Mouse (Mus musculus): ENCODE results near the gene Ccdc6. TPM values are rescaled to one million over a fixed set of nuclear protein-coding genes. Genes with fewer than 3 reads are reported as not detected.

Ccdc6 gene
- polyA plus RNA-seq, 1 experiment from 2014 or later: 17.5 TPM

DNA sequence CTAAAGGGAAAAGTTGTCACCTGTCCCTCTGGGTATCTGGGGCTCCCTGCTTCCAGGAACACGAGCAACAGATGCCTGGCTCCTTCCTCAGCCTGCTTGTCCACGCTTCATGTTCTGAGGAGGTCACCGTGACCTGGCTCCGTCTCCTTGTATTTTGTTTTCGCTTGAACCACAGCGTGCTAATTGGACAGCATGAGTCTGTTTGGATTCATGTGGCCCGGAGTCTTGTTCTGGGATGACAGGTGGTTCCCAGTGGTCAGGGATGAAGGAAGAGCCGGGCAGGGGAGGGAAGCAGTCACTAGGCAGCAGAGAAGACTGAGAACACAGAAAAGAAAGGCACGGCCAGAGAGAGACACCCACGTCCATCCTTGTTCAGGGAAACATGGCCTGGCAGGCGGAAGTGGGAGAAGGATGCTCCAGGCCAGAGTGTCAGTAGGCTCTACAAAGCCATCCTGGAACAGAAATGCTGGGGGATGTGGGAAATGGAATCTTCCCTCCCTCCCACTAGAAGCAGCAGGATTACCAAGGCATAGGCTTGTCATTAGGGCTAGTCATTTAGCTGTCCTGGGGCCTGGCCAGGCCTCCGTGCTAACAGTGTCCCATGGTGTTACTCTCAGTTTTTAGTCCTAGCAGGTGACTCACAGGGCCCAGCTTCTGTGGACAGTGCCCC is 62.9 kb downstream of the Ccdc6 start:
- peaks cover 6% of the 10 kb centered on the region; the same call in 1 of the 2 replicates for H3K4me1 ChIP-seq
- no peak overlapping the region for H3K27ac ChIP-seq (replicated peaks)
- no peak overlapping the region for H3K4me2 ChIP-seq (replicated peaks)
- H3K4me3 ChIP-seq: no peak overlapping the region
- no peak overlapping the region for H3K9ac ChIP-seq (replicated peaks)
- no peaks in the 10 kb centered on the region for H3K27me3 ChIP-seq
- 0 out of 2 replicates have a peak, but pooled peaks cover 10% of the 10 kb centered on the region for H3K36me3 ChIP-seq
- no peaks in the 10 kb centered on the region for H3K9me3 ChIP-seq
- 71% methylated on average over 12 of the region's 12 CpGs for WGBS
- no peak for ATAC-seq (replicated peaks)

DNA sequence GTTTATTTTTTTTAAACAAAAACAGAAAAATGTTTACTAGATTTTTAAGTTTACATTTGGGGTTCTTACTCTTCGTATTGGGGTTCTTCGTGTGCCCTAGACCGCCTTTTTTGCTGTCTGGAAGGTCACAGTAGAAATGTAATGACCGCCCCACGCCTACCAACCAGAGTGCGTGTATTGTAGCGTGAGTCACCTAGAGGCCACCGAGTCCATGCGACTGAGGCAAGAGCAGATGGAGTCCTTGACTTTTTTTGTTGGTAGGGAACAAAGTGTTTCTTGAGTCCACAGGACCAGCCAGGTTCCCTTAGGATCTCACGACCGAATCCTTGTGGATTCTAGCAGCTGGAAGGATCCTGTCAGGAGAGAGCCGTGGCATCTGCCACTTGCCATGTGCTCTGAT is 63.9 kb downstream of the Ccdc6 start:
- Histone ChIP-seq H3K27ac (replicated peaks) (no peak overlapping the region), H3K27me3 (no peaks in the 10 kb centered on the region), H3K36me3 (0 out of 2 replicates have a peak, but pooled peaks cover 6% of the 10 kb centered on the region), H3K9ac (replicated peaks) (no peak overlapping the region), H3K9me3 (no peaks in the 10 kb centered on the region), H3K4me2 (replicated peaks) (no peak overlapping the region), H3K4me3 (no peak overlapping the region), H3K4me1 (peaks cover 6% of the 10 kb centered on the region; the same call in 1 of the 2 replicates)
- no peak for ATAC-seq (replicated peaks)
- WGBS: 90% methylated on average over 12 of the region's 12 CpGs

DNA sequence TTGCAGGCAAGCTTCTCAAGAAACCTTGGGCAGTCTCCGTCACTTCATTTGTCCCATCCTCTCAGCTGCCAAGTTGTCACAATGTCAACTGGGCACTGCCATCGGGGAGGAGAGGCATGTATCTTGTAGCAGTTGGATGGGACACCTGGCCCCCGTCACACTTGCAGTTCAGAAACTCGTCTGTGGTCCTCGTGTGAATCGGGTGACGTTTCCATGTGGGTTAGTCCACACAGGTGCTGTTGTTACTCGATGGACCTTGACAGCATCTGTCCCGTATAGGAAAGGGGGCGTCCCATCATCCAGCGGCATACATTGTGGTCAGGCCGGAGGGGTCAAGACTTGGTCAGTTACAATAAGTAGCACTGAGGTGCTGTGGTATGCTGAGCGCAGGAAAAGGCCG is 64.6 kb downstream of the Ccdc6 start:
- no peaks in the 10 kb centered on the region for H3K27me3 ChIP-seq
- H3K4me3 ChIP-seq: no peak overlapping the region
- H3K9me3 ChIP-seq: no peaks in the 10 kb centered on the region
- H3K4me2 ChIP-seq (replicated peaks): no peak overlapping the region
- no peak overlapping the region for H3K27ac ChIP-seq (replicated peaks)
- no peak for ATAC-seq (replicated peaks)
- no peak overlapping the region for H3K9ac ChIP-seq (replicated peaks)
- peaks cover 6% of the 10 kb centered on the region; the same call in 1 of the 2 replicates for H3K4me1 ChIP-seq
- WGBS: 93% methylated on average over 14 of the region's 14 CpGs
- H3K36me3 ChIP-seq: no peaks in the 10 kb centered on the region

DNA sequence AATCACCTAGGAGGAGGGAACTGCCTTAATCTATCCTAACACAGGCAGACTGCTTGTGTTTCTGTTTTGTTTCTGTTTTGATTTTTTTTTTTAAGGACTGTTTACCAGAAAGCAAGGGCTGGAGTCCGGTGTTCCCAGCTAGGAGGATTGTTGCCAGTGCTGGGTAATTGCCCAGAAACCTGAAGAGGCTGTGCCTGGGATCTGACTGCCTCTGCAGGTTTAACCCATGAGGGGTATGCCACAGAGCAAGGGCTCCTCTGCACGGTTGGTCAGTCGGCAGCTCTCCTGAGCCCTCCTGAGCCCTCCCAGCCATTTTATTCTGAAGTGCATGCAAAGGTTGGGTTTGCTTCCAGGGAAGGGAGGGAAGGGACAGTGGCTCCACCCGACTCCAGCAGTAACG is 66.8 kb downstream of the Ccdc6 start:
- Histone ChIP-seq H3K27me3 (no peaks in the 10 kb centered on the region), H3K4me3 (no peak overlapping the region), H3K4me1 (peaks cover 6% of the 10 kb centered on the region; the same call in 1 of the 2 replicates), H3K27ac (replicated peaks) (no peak overlapping the region), H3K4me2 (replicated peaks) (no peak overlapping the region), H3K9ac (replicated peaks) (no peak overlapping the region), H3K9me3 (no peaks in the 10 kb centered on the region), H3K36me3 (peaks cover 10% of the 10 kb centered on the region; the same call in 1 of the 2 replicates)
- WGBS: 45% methylated on average over 5 of the region's 5 CpGs
- ATAC-seq (replicated peaks): no peak

DNA sequence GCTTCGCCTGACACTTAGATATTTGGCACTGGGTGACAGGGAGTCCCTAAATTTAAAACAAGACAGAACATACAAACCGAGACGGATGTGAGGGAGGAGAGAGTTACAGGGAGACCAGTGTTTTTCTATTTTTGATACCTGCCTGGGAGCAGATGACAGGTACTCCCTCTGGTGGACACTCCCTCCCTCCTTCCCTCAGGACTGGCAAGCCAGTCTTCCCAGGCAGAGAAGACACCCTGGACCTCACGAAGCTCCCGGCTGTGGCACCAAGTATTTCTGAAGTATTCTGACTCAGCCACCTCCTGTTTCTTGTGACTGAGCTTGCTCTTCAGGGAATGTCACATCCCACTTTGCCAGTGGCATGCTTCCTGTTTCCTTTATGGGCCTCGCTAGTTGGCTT is 69.0 kb downstream of the Ccdc6 start:
- Histone ChIP-seq H3K36me3 (peaks cover 10% of the 10 kb centered on the region; the same call in 1 of the 2 replicates), H3K9ac (replicated peaks) (no peak overlapping the region), H3K27me3 (no peaks in the 10 kb centered on the region), H3K4me1 (peaks cover 6% of the 10 kb centered on the region; the same call in 1 of the 2 replicates), H3K9me3 (no peaks in the 10 kb centered on the region), H3K4me2 (replicated peaks) (no peak overlapping the region), H3K27ac (replicated peaks) (no peak overlapping the region), H3K4me3 (no peak overlapping the region)
- whole genome bisulfite sequencing: 74% methylated on average over 6 of the region's 6 CpGs
- no peak for ATAC-seq (replicated peaks)

DNA sequence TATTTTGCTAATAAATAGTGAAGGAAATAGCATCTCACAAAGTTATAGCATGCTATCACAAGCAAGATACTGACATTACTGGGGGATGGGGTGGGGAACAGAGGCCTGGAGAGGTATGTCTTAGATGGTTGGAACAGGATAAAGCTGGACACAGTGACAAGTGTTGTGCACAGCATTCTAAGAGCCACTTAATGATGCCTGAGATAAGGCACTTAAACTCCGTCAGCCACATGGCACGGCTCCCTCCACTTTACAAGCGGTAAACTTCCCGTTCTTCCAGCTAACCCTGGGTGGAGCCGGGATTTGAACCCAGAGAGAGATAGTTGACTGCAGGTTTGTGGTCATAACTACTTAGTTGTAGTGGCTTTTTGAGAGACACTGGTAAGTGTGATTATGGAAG is 69.5 kb downstream of the Ccdc6 start:
- Histone ChIP-seq H3K9me3 (no peaks in the 10 kb centered on the region), H3K4me1 (peaks cover 6% of the 10 kb centered on the region; the same call in 1 of the 2 replicates), H3K36me3 (peaks cover 10% of the 10 kb centered on the region; the same call in 1 of the 2 replicates), H3K9ac (replicated peaks) (no peak overlapping the region), H3K4me2 (replicated peaks) (no peak overlapping the region), H3K27me3 (no peaks in the 10 kb centered on the region), H3K27ac (replicated peaks) (no peak overlapping the region), H3K4me3 (no peak overlapping the region)
- no peak for ATAC-seq (replicated peaks)
- WGBS: 95% methylated on average over 5 of the region's 5 CpGs

DNA sequence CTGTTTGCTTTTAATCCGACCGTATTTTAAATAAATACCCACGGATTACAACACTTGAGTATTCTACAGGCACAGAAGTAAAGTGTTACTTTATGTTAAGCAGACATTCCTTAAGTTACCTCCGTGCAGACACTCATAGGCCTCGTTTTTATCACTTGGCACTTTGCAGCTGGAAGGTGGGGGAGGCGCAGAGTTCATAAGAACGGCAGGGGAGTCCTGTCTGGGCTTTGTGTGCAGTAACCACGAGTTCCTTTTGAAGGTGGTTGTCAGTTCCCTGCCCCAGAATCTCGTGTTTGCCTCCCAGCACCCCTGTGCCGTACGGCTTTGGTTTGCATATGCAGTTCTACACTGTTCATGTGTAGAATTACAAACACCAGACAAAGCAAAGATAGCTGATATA is 70.7 kb downstream of the Ccdc6 start:
- Histone ChIP-seq H3K27me3 (no peaks in the 10 kb centered on the region), H3K9me3 (no peaks in the 10 kb centered on the region), H3K4me1 (peaks cover 6% of the 10 kb centered on the region; the same call in 1 of the 2 replicates), H3K27ac (replicated peaks) (no peak overlapping the region), H3K9ac (replicated peaks) (no peak overlapping the region), H3K36me3 (peaks cover 10% of the 10 kb centered on the region; the same call in 1 of the 2 replicates), H3K4me3 (no peak overlapping the region), H3K4me2 (replicated peaks) (no peak overlapping the region)
- 76% methylated on average over 11 of the region's 11 CpGs for WGBS
- no peak for ATAC-seq (replicated peaks)

DNA sequence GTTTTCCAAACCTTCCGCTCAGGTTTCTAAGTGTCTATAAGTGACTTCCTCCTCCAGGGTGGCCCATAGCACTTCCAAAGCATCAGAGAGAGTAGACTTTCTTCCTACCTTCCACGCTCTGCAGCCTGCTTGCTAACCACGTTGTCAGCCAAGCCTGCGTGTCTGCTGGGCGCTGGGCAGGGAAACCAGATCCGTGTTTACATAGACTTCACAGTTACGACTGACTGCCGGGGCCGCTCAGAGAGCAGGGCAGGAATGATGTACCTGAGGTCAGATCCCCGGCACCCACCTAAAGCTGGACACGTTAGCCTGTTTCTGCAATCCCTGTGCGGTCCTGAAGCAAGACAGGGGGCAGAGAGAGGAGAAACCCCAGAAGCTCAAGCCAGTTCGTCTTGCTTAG is 71.5 kb downstream of the Ccdc6 start:
- peaks cover 5% of the 10 kb centered on the region; the same call in 1 of the 2 replicates for H3K4me1 ChIP-seq
- H3K4me2 ChIP-seq (replicated peaks): no peak overlapping the region
- ATAC-seq (replicated peaks): no peak
- WGBS: 88% methylated on average over 13 of the region's 13 CpGs
- H3K9ac ChIP-seq (replicated peaks): no peak overlapping the region
- no peaks in the 10 kb centered on the region for H3K9me3 ChIP-seq
- H3K36me3 ChIP-seq: peaks cover 10% of the 10 kb centered on the region; the same call in 1 of the 2 replicates
- H3K4me3 ChIP-seq: no peak overlapping the region
- H3K27ac ChIP-seq (replicated peaks): 0 out of 2 replicates have a peak overlapping the region, but pooled peaks have one; percentile 2
- H3K27me3 ChIP-seq: no peaks in the 10 kb centered on the region

DNA sequence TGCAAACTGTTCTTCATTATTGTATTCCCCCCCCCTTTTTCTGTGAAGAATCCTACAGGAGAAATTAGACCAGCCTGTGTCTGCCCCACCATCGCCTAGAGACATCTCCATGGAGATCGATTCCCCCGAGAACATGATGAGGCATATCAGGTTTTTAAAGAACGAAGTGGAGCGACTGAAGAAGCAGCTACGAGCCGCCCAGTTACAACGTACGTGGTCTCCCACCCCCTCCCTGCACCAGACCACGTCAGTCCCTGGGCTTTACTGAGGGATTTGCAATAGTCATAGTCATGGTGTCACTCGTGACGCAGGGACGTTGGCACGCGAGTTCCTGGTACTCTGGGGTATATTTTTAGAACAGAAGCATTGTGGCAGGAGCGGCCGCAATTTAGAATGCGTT is 72.1 kb downstream of the Ccdc6 start:
- H3K4me1 ChIP-seq: no peaks in the 10 kb centered on the region
- ATAC-seq (replicated peaks): no peak
- peaks cover 10% of the 10 kb centered on the region; the same call in 1 of the 2 replicates for H3K36me3 ChIP-seq
- H3K27ac ChIP-seq (replicated peaks): 0 out of 2 replicates have a peak overlapping the region, but pooled peaks have one; percentile 2
- no peaks in the 10 kb centered on the region for H3K9me3 ChIP-seq
- H3K9ac ChIP-seq (replicated peaks): no peak overlapping the region
- WGBS: 82% methylated on average over 18 of the region's 18 CpGs
- no peak overlapping the region for H3K4me2 ChIP-seq (replicated peaks)
- H3K27me3 ChIP-seq: no peaks in the 10 kb centered on the region
- no peak overlapping the region for H3K4me3 ChIP-seq

DNA sequence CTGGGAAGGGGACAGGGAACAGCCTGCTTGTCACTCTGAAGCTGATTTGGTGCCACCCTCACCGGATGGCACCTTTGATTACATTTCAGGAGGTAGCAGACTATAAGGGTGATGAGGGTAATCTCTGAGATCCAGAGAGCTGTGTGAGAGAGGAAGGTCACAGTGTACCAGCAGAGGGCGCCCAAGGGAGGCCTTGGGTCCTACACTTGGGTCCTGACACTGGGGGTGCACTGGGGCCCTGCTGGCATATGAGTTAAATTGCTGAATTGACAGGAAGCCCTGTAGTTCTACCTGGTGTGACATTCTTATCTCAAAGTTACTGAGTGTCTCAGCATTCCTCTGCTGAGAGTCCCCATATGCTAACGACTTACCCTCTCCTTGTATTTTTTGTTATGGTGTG is 76.4 kb downstream of the Ccdc6 start:
- WGBS: 58% methylated on average over 3 of the region's 3 CpGs
- H3K4me1 ChIP-seq: no peaks in the 10 kb centered on the region
- no peak overlapping the region for H3K27ac ChIP-seq (replicated peaks)
- no peaks in the 10 kb centered on the region for H3K27me3 ChIP-seq
- peaks cover 18% of the 10 kb centered on the region; the same call in 1 of the 2 replicates for H3K36me3 ChIP-seq
- ATAC-seq (replicated peaks): no peak
- no peak overlapping the region for H3K9ac ChIP-seq (replicated peaks)
- no peaks in the 10 kb centered on the region for H3K9me3 ChIP-seq
- H3K4me2 ChIP-seq (replicated peaks): no peak overlapping the region
- no peak overlapping the region for H3K4me3 ChIP-seq

DNA sequence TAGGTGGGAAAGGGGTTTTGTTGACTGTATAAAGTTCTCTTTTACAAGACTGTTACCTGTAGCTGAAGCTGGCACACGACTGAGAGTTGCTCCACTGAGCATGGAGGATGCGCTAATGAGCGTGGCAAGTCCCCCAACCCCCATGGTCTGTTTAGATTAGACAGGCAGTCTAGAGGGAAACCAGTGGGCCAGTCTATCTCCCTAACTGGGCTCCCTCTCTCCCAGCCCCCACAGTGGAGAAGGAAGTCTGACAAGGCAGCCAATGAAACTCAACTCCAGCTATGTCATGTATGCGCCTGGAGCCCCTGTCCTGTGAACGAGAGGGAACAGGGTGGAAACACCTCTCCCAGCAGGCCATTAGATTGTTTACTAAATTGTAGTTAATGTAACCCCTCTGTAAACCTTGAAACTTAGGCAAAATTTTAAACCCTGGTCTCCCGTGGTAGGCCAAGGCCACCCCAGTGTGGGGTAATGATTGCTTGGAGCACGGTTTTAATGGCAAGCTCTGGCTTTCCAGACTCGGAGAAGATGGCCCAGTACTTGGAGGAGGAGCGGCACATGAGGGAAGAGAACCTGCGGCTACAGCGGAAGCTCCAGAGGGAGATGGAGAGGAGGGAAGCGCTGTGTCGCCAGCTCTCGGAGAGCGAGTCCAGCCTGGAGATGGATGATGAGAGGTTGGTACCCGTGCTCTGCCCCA is 77.7 kb downstream of the Ccdc6 start:
- WGBS: 88% methylated on average over 16 of the region's 16 CpGs
- Histone ChIP-seq H3K4me1 (no peaks in the 10 kb centered on the region), H3K9ac (replicated peaks) (no peak overlapping the region), H3K9me3 (no peaks in the 10 kb centered on the region), H3K36me3 (peaks cover 21% of the 10 kb centered on the region), H3K27ac (replicated peaks) (no peak overlapping the region), H3K27me3 (no peaks in the 10 kb centered on the region), H3K4me2 (replicated peaks) (no peak overlapping the region), H3K4me3 (no peak overlapping the region)
- no peak for ATAC-seq (replicated peaks)

DNA sequence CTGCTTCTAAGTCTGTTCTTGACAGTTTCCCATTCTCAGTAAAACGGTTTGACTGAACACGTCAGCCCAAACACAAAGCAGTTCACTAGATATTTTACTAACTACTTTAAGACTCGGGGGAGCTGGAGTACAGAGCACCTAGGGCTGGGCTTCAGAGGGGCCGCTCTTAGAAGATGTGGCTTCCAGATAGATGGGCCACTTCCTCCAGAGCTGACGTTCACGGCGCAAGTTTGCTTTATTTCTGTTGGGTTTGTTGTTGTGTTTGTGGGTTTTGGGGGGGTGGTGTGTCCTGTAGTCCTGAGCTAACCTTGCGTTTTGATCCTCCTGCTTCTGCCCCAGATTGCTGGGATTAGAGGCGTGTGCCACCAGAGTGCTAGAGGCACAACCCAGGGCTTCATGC is 83.8 kb downstream of the Ccdc6 start:
- H3K4me1 ChIP-seq: peaks cover 9% of the 10 kb centered on the region
- H3K9ac ChIP-seq (replicated peaks): no peak overlapping the region
- H3K36me3 ChIP-seq: peaks cover 18% of the 10 kb centered on the region
- ATAC-seq (replicated peaks): no peak
- no peaks in the 10 kb centered on the region for H3K27me3 ChIP-seq
- no peak overlapping the region for H3K27ac ChIP-seq (replicated peaks)
- no peaks in the 10 kb centered on the region for H3K9me3 ChIP-seq
- no peak overlapping the region for H3K4me3 ChIP-seq
- no peak overlapping the region for H3K4me2 ChIP-seq (replicated peaks)
- WGBS: 88% methylated on average over 9 of the region's 9 CpGs

Data from forebrain, embryonic 15.5 days (tissue).